Mouse (Mus musculus) heart, postnatal 0 days (tissue): ENCODE measurements around the gene Stard13.

Experiments
- CTCF ChIP-seq: IDR thresholded peaks from 2 replicates; pipeline ENCODE4 v1.5.1; 2016; ENCODE audit warnings: antibody characterized with exemption, control low read depth, low read depth
- EP300 ChIP-seq: IDR thresholded peaks from 2 replicates; pipeline ENCODE4 v1.6.1; 2016; ENCODE audit warnings: antibody characterized with exemption, low read depth

GRCm38 (mm10) chr5:151189321-151189720 is 44.3 kb downstream of the Stard13 start:
- no peak for TF ChIP-seq EP300
- no peak for TF ChIP-seq CTCF
